Mouse (Mus musculus): ENCODE results near the gene Dimt1. TPM values are rescaled to one million over a fixed set of nuclear protein-coding genes. Genes with fewer than 3 reads are reported as not detected.
"Not testable (repeated sequence)": the region's sequence is repeated elsewhere in the genome, so short reads cannot be mapped to it uniquely, and the experiment has no call there.

Dimt1 gene
- total RNA-seq, 2 experiments from 2014 or later, result 8.2 to 10.8 TPM

GRCm38 (mm10) chr13:106960557-106960956 is 13.6 kb downstream of the Dimt1 start:
- DNase-seq, result no peak

- no peak for DNase-seq
Observed at GRCm38 (mm10) chr13:106961496-106961895, 14.6 kb downstream of the Dimt1 start.

DNA sequence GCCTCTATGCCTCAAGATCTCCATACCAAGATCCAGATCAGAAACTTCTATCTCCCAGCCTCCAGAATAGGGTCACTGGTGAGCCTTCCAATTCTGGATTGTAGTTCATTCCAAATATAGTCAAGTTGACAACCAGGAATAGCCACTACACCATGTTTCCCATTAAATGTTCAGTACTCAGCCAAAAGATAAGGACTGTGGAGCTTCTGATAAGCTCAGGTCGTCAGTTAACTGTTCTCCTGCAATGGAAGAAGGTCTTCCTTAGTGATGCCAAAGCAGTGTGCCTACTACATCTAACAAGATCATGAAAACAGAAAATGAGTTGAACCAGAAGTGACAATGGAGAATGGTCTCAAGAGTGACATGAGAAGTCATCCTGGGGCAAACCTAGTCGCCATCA is 50.0 kb downstream of the Dimt1 start:
- DNase-seq, result no peak

DNA sequence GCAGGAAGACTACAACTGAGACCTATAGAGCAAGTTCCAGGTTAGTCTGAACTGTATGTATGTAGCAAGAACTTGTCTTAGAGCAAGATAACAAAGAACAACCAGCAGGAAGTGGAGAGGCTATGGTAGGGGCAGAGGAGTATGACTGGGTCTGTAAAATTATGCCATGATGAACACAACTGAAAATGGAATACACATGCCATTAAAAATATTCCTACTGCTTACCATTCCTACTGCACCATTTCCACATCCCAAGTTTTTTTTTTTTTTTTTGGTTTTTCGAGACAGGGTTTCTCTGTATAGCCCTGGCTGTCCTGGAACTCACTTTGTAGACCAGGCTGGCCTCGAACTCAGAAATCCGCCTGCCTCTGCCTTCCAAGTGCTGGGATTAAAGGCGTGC is 50.6 kb downstream of the Dimt1 start:
- DNase-seq, result not testable (repeated sequence)

DNA sequence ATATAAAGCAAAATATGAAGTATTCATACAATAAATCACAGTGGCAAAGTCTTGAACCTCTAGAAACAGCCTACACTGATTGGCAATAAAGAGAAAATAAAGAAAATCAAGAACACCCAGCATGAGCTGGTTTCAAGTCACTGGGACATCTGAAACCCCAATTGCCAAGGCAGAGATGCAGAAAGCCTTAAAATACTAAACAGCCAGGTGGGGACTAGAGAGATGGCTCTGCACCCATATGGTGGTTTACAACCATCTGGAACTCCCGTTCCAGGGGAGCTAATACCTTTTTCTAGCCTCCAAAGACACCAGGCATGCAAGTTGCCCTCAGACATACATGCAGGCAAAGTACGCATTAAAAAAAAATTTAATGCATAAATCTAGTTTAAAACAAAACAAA is 51.1 kb downstream of the Dimt1 start:
- no peak for DNase-seq

DNA sequence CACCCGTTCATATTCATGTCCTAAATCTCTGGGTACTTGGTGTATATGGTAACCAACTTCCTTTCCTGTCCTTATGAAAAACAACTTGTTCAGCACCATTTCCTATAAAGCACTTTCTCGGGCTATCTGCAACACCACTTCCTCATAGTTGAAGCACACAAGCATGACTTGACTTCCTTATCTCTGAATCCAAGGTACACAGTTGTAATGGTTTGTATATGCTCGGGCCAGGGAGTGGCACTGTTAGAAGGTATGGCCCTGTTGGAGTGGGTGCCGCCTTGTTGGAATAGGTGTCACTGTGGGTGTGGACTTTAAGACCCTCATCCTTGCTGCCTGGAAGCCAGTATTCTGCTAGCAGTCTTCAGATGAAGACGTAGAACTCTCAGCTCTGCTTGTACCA is 51.7 kb downstream of the Dimt1 start:
- DNase-seq, result no peak

DNA sequence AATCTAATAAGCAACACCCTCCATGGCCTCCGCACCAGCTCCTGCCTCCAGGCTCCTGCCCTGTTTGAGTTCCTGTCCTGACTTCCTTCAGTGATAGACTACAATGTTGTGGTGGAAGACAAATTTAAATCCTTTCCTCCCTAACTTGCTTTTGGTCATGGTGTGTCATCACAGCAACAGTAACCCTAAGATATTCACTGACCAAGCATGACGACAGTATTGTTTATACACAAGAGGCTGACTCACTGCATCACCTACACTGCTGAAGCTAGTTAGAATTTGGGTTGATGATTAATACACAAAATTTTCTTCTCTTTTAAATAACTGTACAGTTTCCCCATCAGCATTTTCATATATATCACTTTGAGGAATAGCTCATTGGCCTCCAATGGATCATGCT is 56.3 kb downstream of the Dimt1 start:
- no peak for DNase-seq

DNA sequence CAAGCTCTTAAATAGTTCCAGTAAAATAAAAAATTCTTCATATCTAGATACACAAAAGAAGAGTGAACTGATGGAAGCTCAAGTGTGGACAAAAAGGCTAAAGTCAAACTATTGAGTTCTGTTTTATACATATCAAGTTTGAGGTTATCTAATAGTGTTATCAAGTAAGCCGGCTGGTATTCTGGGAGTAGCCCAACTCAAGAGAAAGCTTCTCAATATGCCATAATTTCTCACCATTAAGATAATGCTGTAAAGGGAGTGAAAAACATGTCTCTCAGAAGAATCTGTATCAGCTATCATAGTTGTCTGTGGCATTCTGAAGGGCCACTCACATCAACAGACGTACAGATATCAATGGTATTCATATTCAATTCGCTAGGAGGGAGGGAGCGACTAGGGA is 61.2 kb downstream of the Dimt1 start:
- no peak for DNase-seq

Other genes starting within 250 kb of the Dimt1 start
- 10 to 100 TPM; 20.0 to 23.5 TPM for gene Ipo11, start 10.2 kb upstream of the Dimt1 start, total RNA-seq (2021)
- gene Kif2a, start 75.0 kb downstream of the Dimt1 start, total RNA-seq (2021), result 10 to 100 TPM; 24.3 to 28.0 TPM